Mouse (Mus musculus) neural tube, embryonic 14.5 days (tissue): ENCODE data around the gene Rps6. TPM values are rescaled to one million over a fixed set of nuclear protein-coding genes. Genes with fewer than 3 reads are reported as not detected.

Source experiments
- ATAC-seq: fragments of 200-750 bp; cut with Nextera tagmentation; 2 replicates; pipeline ENCODE4 v1.8.0; 2017; ENCODE audit warnings: low read depth, mild to moderate bottlenecking, moderate TSS enrichment, moderate library complexity
- H3K27ac ChIP-seq: fragments of 300-500 bp; sonication (generic); 2 replicates; pipeline ENCODE4 v1.5.1; 2014; ENCODE audit warnings: low read depth, mild to moderate bottlenecking, control low read depth, low read length, moderate library complexity, mixed read lengths
- H3K27me3 ChIP-seq: fragments of 300-500 bp; sonication (generic); 2 replicates; pipeline ENCODE4 v1.6.1; 2014; ENCODE audit warnings: low read length; ENCODE audit not compliant: control insufficient read depth, insufficient read depth
- H3K36me3 ChIP-seq: fragments of 300-500 bp; sonication (generic); 2 replicates; pipeline ENCODE4 v1.6.1; 2014; ENCODE audit warnings: low read length, mixed read lengths; ENCODE audit not compliant: control insufficient read depth, insufficient read depth
- H3K4me1 ChIP-seq: fragments of 300-500 bp; sonication (generic); 2 replicates; pipeline ENCODE4 v1.6.1; 2014; ENCODE audit warnings: low read length; ENCODE audit not compliant: control insufficient read depth, insufficient read depth
- H3K4me2 ChIP-seq: fragments of 300-500 bp; sonication (generic); 2 replicates; pipeline ENCODE4 v1.6.1; 2014; ENCODE audit warnings: mild to moderate bottlenecking, low read depth, low read length, control low read depth
- H3K4me3 ChIP-seq: fragments of 300-500 bp; sonication (generic); 2 replicates; pipeline ENCODE4 v1.5.1; 2014; ENCODE audit warnings: low read depth, low read length, control low read depth, mixed read lengths
- H3K9ac ChIP-seq: fragments of 300-500 bp; sonication (generic); replicated peaks from 2 replicates; pipeline ENCODE4 v1.6.1; 2014; ENCODE audit warnings: low read depth, mild to moderate bottlenecking, control low read depth, low read length, mixed read lengths
- H3K9me3 ChIP-seq: fragments of 300-500 bp; sonication (generic); 2 replicates; pipeline ENCODE4 v1.6.1; 2016; ENCODE audit warnings: low read length; ENCODE audit not compliant: control insufficient read depth
- WGBS: fragments of 180-500 bp; shearing (Covaris S2); extraction: QIAGEN DNeasy Blood & Tissue Kit; methylation state at CpG from one replicate; pipeline ENCODE4 v1.1.7; 2014; 5-methylcytosine and 5-hydroxymethylcytosine counted together
- polyA plus RNA-seq: library from polyadenylated mRNA; unstranded; fragments of >200 nt; fragmentation: Nextera tagmentation; extraction: Ambion mirVana; gene quantifications from 2 replicates; pipeline ENCODE4 v1.2.1, GENCODE M21; 2014

Gene Rps6
- polyA plus RNA-seq, 1 experiment from 2014 or later, result 376 TPM

GRCm38 (mm10) chr4:86825143-86825542 lies 32.1 kb downstream of the Rps6 start:
- ATAC-seq, result no peak
- H3K27me3 ChIP-seq, result no peaks in the 10 kb centered on the region

GRCm38 (mm10) chr4:86823169-86823568 lies 34.0 kb downstream of the Rps6 start:
- H3K27me3 ChIP-seq, result no peaks in the 10 kb centered on the region

More at GRCm38 (mm10) chr4:86825143-86825542, 32.1 kb downstream of the Rps6 start:
- Histone ChIP-seq H3K4me2 (no peak overlapping the region), H3K27ac (no peak overlapping the region), H3K4me3 (no peak overlapping the region), H3K9ac (no peak overlapping the region), H3K4me1 (no peaks in the 10 kb centered on the region), H3K9me3 (no peaks in the 10 kb centered on the region), H3K36me3 (peaks cover 9% of the 10 kb centered on the region; the same call in 1 of the 2 replicates)
- 95% methylated on average over 7 of the region's 7 CpGs for WGBS

GRCm38 (mm10) chr4:86814850-86815249 lies 42.4 kb downstream of the Rps6 start:
- H3K4me3 ChIP-seq, result no peak overlapping the region
- 92% methylated on average over 2 of the region's 3 CpGs for WGBS
- no peaks in the 10 kb centered on the region; the same call in 1 of the 2 replicates for H3K36me3 ChIP-seq
- H3K4me2 ChIP-seq, result no peak overlapping the region
- no peaks in the 10 kb centered on the region for H3K9me3 ChIP-seq
- no peak for ATAC-seq
- H3K9ac ChIP-seq, result no peak overlapping the region
- no peaks in the 10 kb centered on the region for H3K4me1 ChIP-seq
- H3K27ac ChIP-seq, result no peak overlapping the region
- no peaks in the 10 kb centered on the region for H3K27me3 ChIP-seq

More at GRCm38 (mm10) chr4:86823169-86823568, 34.0 kb downstream of the Rps6 start:
- no peaks in the 10 kb centered on the region for H3K4me1 ChIP-seq
- peaks cover 7% of the 10 kb centered on the region; the same call in 1 of the 2 replicates for H3K36me3 ChIP-seq
- H3K9me3 ChIP-seq, result no peaks in the 10 kb centered on the region
- no peak for ATAC-seq
- H3K27ac ChIP-seq, result no peak overlapping the region
- H3K9ac ChIP-seq, result no peak overlapping the region
- no peak overlapping the region for H3K4me2 ChIP-seq
- H3K4me3 ChIP-seq, result no peak overlapping the region
- WGBS, result 89% methylated on average over 2 of the region's 2 CpGs

- Histone ChIP-seq H3K9me3 (no peaks in the 10 kb centered on the region), H3K4me1 (no peaks in the 10 kb centered on the region), H3K4me2 (no peak overlapping the region), H3K9ac (no peak overlapping the region), H3K27ac (no peak overlapping the region), H3K36me3 (no peaks in the 10 kb centered on the region; the same call in 1 of the 2 replicates), H3K27me3 (no peaks in the 10 kb centered on the region), H3K4me3 (no peak overlapping the region)
- no peak for ATAC-seq
- WGBS, result 64% methylated on average over 2 of the region's 2 CpGs
These were observed 46.6 kb downstream of the Rps6 start for GRCm38 (mm10) chr4:86810604-86811003.

Other genes starting within 250 kb of the Rps6 start
- gene Haus6, start 245.4 kb downstream of the Rps6 start, polyA plus RNA-seq, result 6.3 TPM in 2 replicates
- gene Plin2, start 187.4 kb downstream of the Rps6 start, polyA plus RNA-seq, result 33.9 and 53.9 TPM in 2 replicates
- gene Dennd4c, start 108.9 kb downstream of the Rps6 start, polyA plus RNA-seq, result 4.3 and 5.3 TPM in 2 replicates
- 23.3 and 23.5 TPM in 2 replicates for gene Acer2, start 17.0 kb upstream of the Rps6 start, polyA plus RNA-seq